Mouse (Mus musculus) small intestine, adult 2 months (tissue): Measurements from ENCODE around the gene Mrpl32.

Experiments used
- CTCF ChIP-seq: fragments of 200-500 bp; IDR thresholded peaks from 2 replicates; pipeline ENCODE4 v1.5.1; 2012; ENCODE audit warnings: low read depth, mild to moderate bottlenecking, control low read depth, inconsistent platforms, low read length, moderate library complexity, mixed read lengths; ENCODE audit not compliant: insufficient replicate concordance, insufficient read length; ENCODE audit errors: extremely low read depth
- POLR2A ChIP-seq: fragments of 200-500 bp; IDR thresholded peaks from 2 replicates; pipeline ENCODE4 v1.6.1; 2012; ENCODE audit warnings: low read depth, mild to moderate bottlenecking, control low read depth, inconsistent platforms, low read length, moderate library complexity

- TF ChIP-seq CTCF (no peak), POLR2A (peak; percentile 77)
Observed at GRCm38 (mm10) chr13:14612926-14613529, at the start of gene Mrpl32, which contains the start of gene Psma2.
